Mouse (Mus musculus) frontal cortex, postnatal 14 days (tissue): ENCODE measurements at regions not wholly inside any gene's neighbourhood (a gene's known extent, or its start where the extent isn't known, plus 50 kb on each side); places are given as distances from the start of the nearest gene placed in this dataset.

ENCODE experiments used
- DNase-seq, 2 experiments: peaks; one replicate each; pipeline ENCODE4 v3.0.0; 2022; ENCODE audit warnings: low spot score in 2 of 2

GRCm38 (mm10) chr3:149277812-149278211 is 287.5 kb upstream of the Adgrl2 start:
- no peak for DNase-seq

DNA sequence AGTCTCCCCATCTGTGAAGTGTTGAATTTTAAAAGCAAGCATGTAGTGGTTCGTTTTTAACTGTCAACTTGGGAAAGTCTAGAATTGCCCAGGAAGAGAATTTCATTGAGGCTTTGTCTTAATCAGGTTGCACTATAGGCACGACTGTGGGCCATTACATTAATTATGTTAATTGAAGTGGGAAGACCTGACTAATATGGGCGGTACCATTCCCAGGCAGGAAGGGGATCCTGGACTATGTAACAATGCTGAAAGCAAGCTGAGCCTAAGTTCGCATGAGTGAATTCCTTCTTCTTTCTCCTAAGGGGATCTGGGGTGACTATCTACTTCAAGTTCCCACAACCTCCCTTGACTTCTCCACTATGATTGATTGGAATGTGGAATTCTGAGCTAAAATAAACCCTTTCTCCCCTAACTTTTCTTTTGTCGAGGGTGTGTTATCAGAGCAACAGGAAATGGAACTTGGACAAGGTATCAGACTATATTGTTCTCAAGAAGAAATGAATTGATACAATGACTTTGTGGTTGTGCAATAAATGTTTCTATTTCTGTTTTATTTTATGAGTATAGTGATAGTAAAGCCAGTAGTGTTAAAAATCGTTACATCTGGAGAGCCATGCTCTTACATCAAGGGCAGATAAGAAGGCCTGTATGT is 285.2 kb upstream of the Adgrl2 start:
- DNase-seq: no peak

GRCm38 (mm10) chr3:149274987-149275386 is 284.6 kb upstream of the Adgrl2 start:
- DNase-seq: no peak

GRCm38 (mm10) chr3:149273993-149274692 is 283.8 kb upstream of the Adgrl2 start:
- no peak for DNase-seq

- DNase-seq: no peak
These were observed 280.1 kb upstream of the Adgrl2 start for GRCm38 (mm10) chr3:149270459-149270858.

DNA sequence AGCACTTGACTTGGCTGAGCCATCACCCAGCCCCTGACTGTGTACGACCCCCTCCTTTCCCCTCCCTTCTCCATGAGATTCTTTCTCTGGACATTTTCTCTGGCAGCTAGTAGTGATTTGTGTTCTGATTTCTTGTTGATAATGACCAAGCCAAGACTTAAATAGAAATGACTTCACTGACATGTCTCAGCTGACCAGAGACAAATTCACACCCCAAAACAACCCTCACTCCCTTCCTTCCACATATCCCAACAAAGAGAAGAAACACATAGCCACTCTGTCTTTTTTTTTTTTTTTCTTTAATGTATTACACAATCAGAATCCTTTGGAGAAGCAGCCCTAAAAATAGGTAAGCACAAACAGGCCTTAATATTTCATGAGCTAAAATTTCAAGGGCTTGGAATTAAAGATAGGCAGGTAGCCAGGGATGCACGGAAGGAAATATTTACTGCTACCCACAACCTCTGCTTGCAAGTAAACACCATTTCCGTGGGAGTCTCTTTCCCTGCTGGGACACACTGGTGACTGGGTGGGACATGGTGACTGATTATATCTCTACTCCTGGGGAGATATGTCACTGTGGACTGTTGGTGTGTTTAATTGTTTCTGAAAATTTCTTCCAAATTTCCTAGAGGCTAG is 272.1 kb upstream of the Adgrl2 start:
- DNase-seq: no peak

DNA sequence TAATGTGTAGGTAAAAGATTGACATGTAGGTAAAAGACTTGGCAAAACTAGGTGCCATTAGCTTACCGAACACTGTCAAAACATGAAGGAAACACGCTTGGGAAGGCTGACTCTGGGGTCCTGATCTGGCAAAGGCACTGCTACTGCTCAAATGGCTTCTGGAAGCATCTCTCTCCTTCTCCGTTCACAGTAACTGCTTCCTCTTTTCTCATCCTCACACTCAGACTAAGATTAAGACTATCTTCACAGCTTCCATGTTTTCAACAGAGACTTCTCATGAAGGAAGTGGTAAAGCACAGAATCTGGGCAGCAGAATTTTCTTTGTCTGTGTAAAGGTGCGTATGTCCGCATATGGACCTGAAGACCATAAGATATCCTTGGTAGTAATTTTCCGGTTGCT is 271.4 kb upstream of the Adgrl2 start:
- no peak for DNase-seq

- DNase-seq: no peak
These were observed 268.5 kb upstream of the Adgrl2 start for GRCm38 (mm10) chr3:149258826-149259225.

- no peak for DNase-seq
These were observed 266.5 kb upstream of the Adgrl2 start for GRCm38 (mm10) chr3:149256891-149257290.

DNA sequence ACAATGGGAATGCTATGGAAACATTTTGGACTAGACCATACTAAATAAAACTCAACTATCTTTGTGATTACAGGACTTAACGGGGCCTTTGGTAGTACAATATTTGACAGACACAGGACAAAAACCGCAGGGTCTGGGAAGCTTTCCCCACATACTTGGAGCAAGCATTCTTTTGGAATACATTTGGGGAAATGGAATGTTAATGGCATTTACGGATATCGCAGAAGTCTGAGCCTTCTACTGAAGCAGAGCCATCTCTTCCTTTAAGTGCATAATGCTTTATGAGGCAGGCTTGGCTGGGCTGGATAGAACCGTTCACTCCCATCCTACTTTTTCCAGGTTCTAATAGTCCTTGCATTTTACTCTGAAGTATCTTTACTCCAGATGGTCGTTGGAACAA is 262.7 kb upstream of the Adgrl2 start:
- no peak for DNase-seq

DNA sequence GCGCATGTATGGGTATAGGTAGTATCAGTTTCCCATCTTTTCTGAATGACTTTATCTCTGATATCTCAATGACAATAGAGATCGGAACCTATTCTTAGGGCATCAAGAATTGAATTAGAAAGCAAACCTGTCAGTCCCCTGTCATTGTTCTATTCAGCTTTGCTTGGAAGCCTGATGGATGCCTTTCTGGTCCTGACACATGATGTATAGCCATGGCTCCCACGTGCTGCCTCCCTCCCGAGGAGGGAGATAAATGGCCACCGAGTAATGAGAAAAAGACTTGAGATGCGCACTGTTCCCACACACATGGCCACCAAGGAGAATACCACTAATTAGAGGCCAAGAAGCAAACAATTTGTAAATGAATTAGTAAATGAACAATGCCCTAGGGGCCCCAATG is 261.8 kb upstream of the Adgrl2 start:
- DNase-seq: no peak

DNA sequence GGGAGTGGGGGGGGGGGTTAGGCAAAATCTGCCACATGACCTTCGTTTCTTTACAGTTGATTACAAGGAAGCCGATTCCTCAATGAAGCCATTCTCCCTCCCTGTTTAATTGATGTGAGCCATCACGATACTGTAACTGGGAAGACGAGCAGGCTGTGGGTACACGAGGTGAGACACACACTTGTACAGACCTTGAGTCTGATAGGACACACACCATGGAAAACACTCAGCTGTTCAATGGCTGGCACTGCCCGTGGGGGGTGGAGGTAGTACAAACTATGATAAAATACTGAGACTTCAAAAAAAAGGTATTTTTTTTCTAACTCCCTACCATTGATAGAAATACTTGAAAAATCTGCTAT is 257.3 kb upstream of the Adgrl2 start:
- no peak for DNase-seq

- no peak for DNase-seq
These were observed 256.7 kb upstream of the Adgrl2 start for GRCm38 (mm10) chr3:149246935-149247625.

DNA sequence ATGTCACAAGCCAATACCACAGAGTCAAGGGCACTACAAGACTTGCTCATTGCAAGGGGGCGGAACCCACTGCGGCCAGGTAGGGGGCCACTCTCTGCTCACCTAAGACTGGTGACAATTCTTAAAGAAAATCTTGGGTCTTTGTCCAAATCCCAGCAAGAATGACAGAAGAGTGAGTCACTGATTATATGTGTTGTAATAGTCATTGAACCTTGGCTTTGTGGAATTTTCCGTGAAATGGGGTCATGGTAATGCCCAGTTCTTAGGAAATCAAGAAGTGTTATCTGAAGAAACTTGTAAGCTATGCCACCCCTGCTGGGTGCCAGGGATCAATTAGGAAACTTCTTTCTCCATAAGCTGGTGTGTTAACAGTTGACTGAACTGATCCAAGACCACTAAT is 249.3 kb upstream of the Adgrl2 start:
- DNase-seq: no peak

GRCm38 (mm10) chr3:149238076-149238475 is 247.7 kb upstream of the Adgrl2 start:
- DNase-seq: no peak

DNA sequence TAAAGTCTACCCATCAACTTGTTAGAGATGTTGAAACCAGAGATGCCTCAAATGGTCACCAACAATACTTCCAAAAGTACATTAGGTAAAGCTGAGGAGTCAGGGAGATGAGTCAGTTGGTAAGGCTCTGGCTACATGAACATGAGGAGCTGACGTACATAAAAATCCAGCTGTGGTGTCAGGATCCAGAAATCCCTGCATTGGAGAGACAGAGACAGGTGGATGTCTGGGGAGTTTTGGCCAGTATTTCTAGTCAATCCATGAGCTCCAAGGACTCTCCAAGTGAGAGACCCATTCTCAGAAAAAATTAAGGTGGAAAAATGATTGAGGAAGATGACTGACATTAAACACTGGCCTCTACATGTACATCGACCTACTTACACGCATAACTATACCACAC is 244.8 kb upstream of the Adgrl2 start:
- no peak for DNase-seq

- no peak for DNase-seq
These were observed 243.4 kb upstream of the Adgrl2 start for GRCm38 (mm10) chr3:149233691-149234131.

DNA sequence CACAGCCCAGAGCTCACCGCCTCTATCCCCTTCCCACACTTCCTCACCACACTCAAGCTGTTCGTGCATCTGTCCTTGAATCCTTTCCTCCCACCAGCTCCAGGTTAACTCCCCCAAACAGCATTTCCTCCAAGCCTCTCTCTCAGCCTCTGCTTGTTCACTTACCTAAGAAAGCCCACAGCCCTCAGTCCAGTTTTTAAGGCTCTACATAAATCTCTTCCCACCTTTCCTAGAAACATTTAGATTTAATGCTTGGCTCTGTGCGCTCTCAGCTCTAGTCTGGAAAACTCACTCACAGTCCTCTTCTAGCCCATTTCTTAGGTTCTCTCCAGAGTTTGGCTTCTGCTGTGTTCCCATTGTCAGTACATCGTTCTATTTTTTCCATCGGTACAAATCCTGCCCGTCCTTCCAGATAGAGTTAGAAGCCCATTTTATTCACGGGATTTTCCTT is 242.9 kb upstream of the Adgrl2 start:
- no peak for DNase-seq

GRCm38 (mm10) chr3:149231346-149231745 is 241.0 kb upstream of the Adgrl2 start:
- no peak for DNase-seq

GRCm38 (mm10) chr3:149227556-149227955 is 237.2 kb upstream of the Adgrl2 start:
- DNase-seq: no peak

DNA sequence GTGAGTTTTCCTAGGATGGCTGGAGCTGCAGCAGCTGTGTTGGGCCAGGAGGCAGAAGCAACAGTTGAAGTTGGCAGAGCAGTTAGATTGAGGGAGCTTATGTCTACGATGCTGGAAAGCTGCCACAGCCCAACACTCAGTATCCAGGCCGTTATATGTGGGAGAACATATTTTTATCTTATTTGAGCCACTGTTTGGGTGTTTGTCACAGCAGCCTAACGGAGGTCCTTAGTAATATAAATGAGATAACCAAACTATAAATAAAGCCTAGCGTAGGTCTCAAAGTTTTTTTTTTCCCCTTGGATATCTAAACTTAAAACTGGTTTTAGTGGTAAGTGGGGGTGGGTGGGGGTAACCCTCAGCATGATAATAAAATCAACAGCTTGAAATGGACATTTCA is 236.4 kb upstream of the Adgrl2 start:
- no peak for DNase-seq

GRCm38 (mm10) chr3:149225684-149226083 is 235.3 kb upstream of the Adgrl2 start:
- no peak for DNase-seq
